Mouse (Mus musculus) MEL (cell line): ENCODE results near the gene Tmem108. TPM values are rescaled to one million over a fixed set of nuclear protein-coding genes. Genes with fewer than 3 reads are reported as not detected.

ENCODE experiments used
- DNase-seq: peaks from one replicate; pipeline ENCODE4 v3.0.0; 2011; ENCODE audit warnings: low read depth, low spot score
- H3K27ac ChIP-seq: 2 replicates; pipeline ENCODE4 v1.5.1; 2012; ENCODE audit warnings: low read depth, mild to moderate bottlenecking, control low read depth, low read length, moderate library complexity; ENCODE audit not compliant: control insufficient read depth
- H3K27me3 ChIP-seq, 2 experiments: fragments of 150-350 bp in 1 of 2; sonication (generic) in 1 of 2; 2 replicates each; pipeline ENCODE4 v1.6.1; 2012; ENCODE audit warnings: low read length in 2 of 2, mild to moderate bottlenecking in 2 of 2, improper control_type of control experiment in 1 of 2, moderate library complexity in 1 of 2; ENCODE audit not compliant: insufficient read depth in 2 of 2, control insufficient read depth in 1 of 2
- H3K36me3 ChIP-seq, 2 experiments: 2 replicates each; pipeline ENCODE4 v1.6.1; 2012 to 2014; ENCODE audit warnings: low read length in 2 of 2, improper control_type of control experiment in 1 of 2, inconsistent platforms in 1 of 2, mild to moderate bottlenecking in 1 of 2; ENCODE audit not compliant: insufficient read depth in 2 of 2, control insufficient read depth in 1 of 2
- H3K4me1 ChIP-seq, 2 experiments: fragments of 150-350 bp in 1 of 2; sonication (generic) in 1 of 2; 2 replicates each; pipeline ENCODE4 v1.6.1; 2012; ENCODE audit warnings: low read length in 2 of 2, improper control_type of control experiment in 1 of 2, mild to moderate bottlenecking in 1 of 2; ENCODE audit not compliant: insufficient read depth in 2 of 2, control insufficient read depth in 1 of 2
- H3K4me3 ChIP-seq, 2 experiments: fragments of 150-350 bp in 1 of 2; sonication (generic) in 1 of 2; 2 replicates each; pipeline ENCODE4 v1.5.1; 2012; ENCODE audit warnings: low read depth in 2 of 2, low read length in 2 of 2, mild to moderate bottlenecking in 2 of 2, moderate library complexity in 2 of 2, control low read depth in 1 of 2, improper control_type of control experiment in 1 of 2; ENCODE audit not compliant: control insufficient read depth in 1 of 2, insufficient read depth in 1 of 2
- H3K79me2 ChIP-seq: 2 replicates; pipeline ENCODE4 v1.6.1; 2012; ENCODE audit warnings: mild to moderate bottlenecking, low read length, moderate library complexity; ENCODE audit not compliant: control insufficient read depth, poor library complexity, insufficient read depth
- H3K9ac ChIP-seq: 2 replicates; pipeline ENCODE4 v1.6.1; 2012; ENCODE audit warnings: low read depth, mild to moderate bottlenecking, control low read depth, low read length, moderate library complexity; ENCODE audit not compliant: control insufficient read depth, poor library complexity, severe bottlenecking
- H3K9me3 ChIP-seq: fragments of 150-350 bp; sonication (generic); replicated peaks from 2 replicates; pipeline ENCODE4 v1.6.1; 2012; ENCODE audit warnings: mild to moderate bottlenecking, low read length, improper control_type of control experiment, moderate library complexity; ENCODE audit not compliant: insufficient read depth
- BHLHE40 ChIP-seq: IDR thresholded peaks from 2 replicates; pipeline ENCODE4 v1.6.1; 2012; ENCODE audit warnings: low read depth, mild to moderate bottlenecking, inconsistent platforms, low read length, improper control_type of control experiment, borderline replicate concordance
- CHD1 ChIP-seq: IDR thresholded peaks from 2 replicates; pipeline ENCODE4 v1.6.1; 2012; ENCODE audit warnings: low read depth, mild to moderate bottlenecking, inconsistent platforms, low read length, improper control_type of control experiment
- CHD2 ChIP-seq: IDR thresholded peaks from 2 replicates; pipeline ENCODE4 v1.6.1; 2011; ENCODE audit warnings: low read length, improper control_type of control experiment
- ETS1 ChIP-seq: IDR thresholded peaks from 2 replicates; pipeline ENCODE4 v1.6.1; 2012; ENCODE audit warnings: low read depth, mild to moderate bottlenecking, inconsistent platforms, low read length, improper control_type of control experiment, moderate library complexity
- HCFC1 ChIP-seq: IDR thresholded peaks from 2 replicates; pipeline ENCODE4 v1.6.1; 2012; ENCODE audit warnings: low read depth, mild to moderate bottlenecking, inconsistent platforms, low read length, improper control_type of control experiment, moderate library complexity
- JUND ChIP-seq: IDR thresholded peaks from 2 replicates; pipeline ENCODE4 v1.6.1; 2011; ENCODE audit warnings: low read depth, mild to moderate bottlenecking, improper control_type of control experiment, low read length
- MAX ChIP-seq: IDR thresholded peaks from 2 replicates; pipeline ENCODE4 v1.6.1; 2011; ENCODE audit warnings: low read length, improper control_type of control experiment
- MXI1 ChIP-seq: IDR thresholded peaks from 2 replicates; pipeline ENCODE4 v1.6.1; 2011; ENCODE audit warnings: mild to moderate bottlenecking, low read depth, low read length, improper control_type of control experiment
- NELFE ChIP-seq: IDR thresholded peaks from 2 replicates; pipeline ENCODE4 v1.6.1; 2011; ENCODE audit warnings: low read depth, low read length, improper control_type of control experiment
- NRF1 ChIP-seq: IDR thresholded peaks from 2 replicates; pipeline ENCODE4 v1.6.1; 2014; ENCODE audit warnings: low read depth, mild to moderate bottlenecking, inconsistent platforms, low read length, improper control_type of control experiment, moderate library complexity; ENCODE audit not compliant: poor library complexity, insufficient read depth, severe bottlenecking
- POLR2AphosphoS2 ChIP-seq: IDR thresholded peaks from 2 replicates; pipeline ENCODE4 v1.6.1; 2011; ENCODE audit warnings: low read length, improper control_type of control experiment
- POLR2AphosphoS5 ChIP-seq: IDR thresholded peaks from 2 replicates; pipeline ENCODE4 v1.6.1; 2012; ENCODE audit warnings: low read depth, borderline replicate concordance, mild to moderate bottlenecking, inconsistent platforms, low read length, moderate library complexity, mixed read lengths
- RCOR1 ChIP-seq: IDR thresholded peaks from 2 replicates; pipeline ENCODE4 v1.6.1; 2012; ENCODE audit warnings: low read depth, mild to moderate bottlenecking, inconsistent platforms, low read length, improper control_type of control experiment
- TBP ChIP-seq: IDR thresholded peaks from 2 replicates; pipeline ENCODE4 v1.8.0; 2011; ENCODE audit warnings: low read depth, low read length, improper control_type of control experiment
- UBTF ChIP-seq: IDR thresholded peaks from 2 replicates; pipeline ENCODE4 v1.6.1; 2012; ENCODE audit warnings: low read depth, mild to moderate bottlenecking, inconsistent platforms, low read length, improper control_type of control experiment, moderate library complexity, borderline replicate concordance; ENCODE audit not compliant: insufficient read depth
- USF2 ChIP-seq, 2 experiments: IDR thresholded peaks; 2 replicates each; pipeline ENCODE4 v1.6.1; 2011 to 2012; ENCODE audit warnings: improper control_type of control experiment in 2 of 2, low read length in 2 of 2, borderline replicate concordance in 1 of 2, inconsistent platforms in 1 of 2, low read depth in 1 of 2, mild to moderate bottlenecking in 1 of 2; ENCODE audit not compliant: insufficient read depth in 1 of 2
- polyA plus RNA-seq, 2 experiments: library from polyadenylated mRNA; stranded (reverse) in 1 of 2; unstranded in 1 of 2; fragments of >175 nt in 1 of 2; fragments of >200 nt in 1 of 2; gene quantifications; 2 replicates each; pipeline versions ENCODE4 v1.2.1 to v1.2.4; 2012; ENCODE audit warnings: low replicate concordance in 2 of 2, low read depth in 1 of 2; ENCODE audit not compliant: insufficient read length in 2 of 2, insufficient read depth in 1 of 2, missing spikeins in 1 of 2
- total RNA-seq: library from RNA; depleted of rRNA; stranded (reverse); fragments of 300-350 nt; gene quantifications from 2 replicates; pipeline ENCODE4 v1.2.3, GENCODE M21; 2012

Gene Tmem108
- total and polyA plus RNA-seq, 3 experiments, result not detected

GRCm38 (mm10) chr9:103557085-103557484 lies 204.6 kb downstream of the Tmem108 start:
- H3K36me3 ChIP-seq, result no peaks in the 10 kb centered on the region
- no peak overlapping the region for H3K27ac ChIP-seq
- H3K9ac ChIP-seq, result no peak overlapping the region
- H3K79me2 ChIP-seq, result no peaks in the 10 kb centered on the region
- no peaks in the 10 kb centered on the region for H3K27me3 ChIP-seq
- no peak for DNase-seq
- TF ChIP-seq POLR2AphosphoS2 (no peak), CHD2 (no peak), TBP (no peak), USF2 (IDR thresholded peaks at IDR 0.05; ENCODE audit: borderline replicate concordance in 1 of 2, insufficient read depth in 1 of 2, low read depth in 1 of 2, low read length in 2 of 2) (no peak), HCFC1 (no peak), MAX (no peak), MXI1 (no peak), BHLHE40 (no peak), POLR2AphosphoS5 (no peak), UBTF (no peak), CHD1 (no peak), NRF1 (no peak), JUND (no peak), NELFE (no peak), RCOR1 (no peak)
- H3K4me3 ChIP-seq, result no peak overlapping the region
- no peaks in the 10 kb centered on the region for H3K9me3 ChIP-seq
- no peaks in the 10 kb centered on the region for H3K4me1 ChIP-seq

- no peak overlapping the region for H3K9ac ChIP-seq
- no peak overlapping the region for H3K4me3 ChIP-seq
- H3K79me2 ChIP-seq, result no peaks in the 10 kb centered on the region
- H3K9me3 ChIP-seq, result no peaks in the 10 kb centered on the region
- H3K27me3 ChIP-seq, result no peaks in the 10 kb centered on the region
- no peak for TF ChIP-seq ETS1
- TF ChIP-seq, all 39 proteins: peak for 0
- Histone ChIP-seq H3K27ac (no peak overlapping the region), H3K36me3 (no peaks in the 10 kb centered on the region), H3K4me1 (no peaks in the 10 kb centered on the region)
- DNase-seq, result peak; percentile 2
These were observed 206.3 kb downstream of the Tmem108 start for GRCm38 (mm10) chr9:103555334-103555733.
